Mouse (Mus musculus) bone marrow macrophage, adult 2 months (primary cell): ENCODE data around the gene Nts.

Experiments used
- CTCF ChIP-seq: IDR thresholded peaks from 2 replicates; pipeline ENCODE4 v1.5.1; 2012; ENCODE audit warnings: low read depth, mild to moderate bottlenecking, low read length, moderate library complexity
- POLR2A ChIP-seq: IDR thresholded peaks from 2 replicates; pipeline ENCODE4 v1.6.1; 2012; ENCODE audit warnings: mild to moderate bottlenecking, low read depth, low read length, borderline replicate concordance

DNA sequence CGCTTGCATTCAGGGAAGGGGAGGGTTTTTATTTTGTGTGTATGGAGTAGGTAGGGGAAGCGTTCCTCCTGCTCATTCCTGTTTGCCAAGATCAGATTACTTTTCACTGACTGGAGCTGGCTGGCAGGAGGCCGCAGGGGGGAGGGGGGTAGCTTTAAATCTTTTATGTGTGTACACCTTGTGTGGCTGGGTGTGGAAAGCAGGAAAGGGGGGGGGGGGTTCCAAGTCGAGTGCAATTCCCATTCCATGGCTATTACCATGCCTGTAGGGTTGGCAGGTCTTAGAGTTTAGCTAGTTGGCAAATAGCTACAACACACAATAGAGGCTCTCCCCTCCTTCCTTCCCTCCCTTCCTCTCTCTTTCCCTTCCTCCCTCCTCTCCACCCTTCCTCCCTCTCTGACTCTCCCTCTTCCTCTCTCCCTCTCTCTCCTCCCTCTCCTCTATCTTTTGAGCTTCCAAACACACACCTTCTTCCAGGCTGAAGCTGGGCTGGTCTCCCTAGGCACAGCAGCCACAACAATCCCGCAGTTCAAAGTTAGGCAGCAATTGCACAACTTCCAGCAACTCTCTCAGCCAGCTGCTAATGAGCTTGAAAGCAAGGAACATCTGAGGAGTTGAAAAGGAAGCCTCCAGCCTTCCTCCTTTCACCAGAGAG, 21.6 kb upstream of the Nts start, which contains the start of gene Rassf9:
- no peak for TF ChIP-seq CTCF
- no peak for TF ChIP-seq POLR2A
